Mouse (Mus musculus): ENCODE measurements around the gene Gsc2. TPM values are rescaled to one million over a fixed set of nuclear protein-coding genes. Genes with fewer than 3 reads are reported as not detected.
"Not testable (repeated sequence)": the region's sequence is repeated elsewhere in the genome, so short reads cannot be mapped to it uniquely, and the experiment has no call there.

The Gsc2 gene
- not detected in 2 replicates for polyA plus RNA-seq (2012; ENCODE audit: insufficient read depth, insufficient read length, missing spikeins)

GRCm38 (mm10) chr16:17914307-17915249 lies at the start of gene Gsc2:
Gene Gsc2 (minus strand): TSS chr16:17915059.
- TF ChIP-seq CTCF (IDR thresholded peaks at IDR 0.05; ENCODE audit: low read depth, low read length) (no peak), POLR2A (IDR thresholded peaks at IDR 0.05; ENCODE audit: borderline replicate concordance, low read depth, low read length) (no peak)
- Histone ChIP-seq H3K4me3 (ENCODE audit: insufficient read depth, low read length) (peak within 1 kb of the TSS; percentile 31), H3K27ac (ENCODE audit: insufficient read depth, low read depth, low read length) (no peak within 1 kb of the TSS), H3K4me1 (ENCODE audit: control insufficient read depth, insufficient read depth, low read length) (peaks cover 3% of the 10 kb centered on the region; the same call in 1 of the 2 replicates)

- TF ChIP-seq POLR2A (IDR thresholded peaks at IDR 0.05; ENCODE audit: borderline replicate concordance, low read depth, low read length) (no peak), CTCF (IDR thresholded peaks at IDR 0.05; ENCODE audit: low read depth, low read length) (no peak)
- no peaks in the 10 kb centered on the region for H3K4me1 ChIP-seq (ENCODE audit: control insufficient read depth, insufficient read depth, low read length)
- no peak overlapping the region for H3K27ac ChIP-seq (ENCODE audit: insufficient read depth, low read depth, low read length)
- H3K4me3 ChIP-seq (ENCODE audit: insufficient read depth, low read length): no peak overlapping the region
Measured at GRCm38 (mm10) chr16:17962091-17962490, 47.2 kb upstream of the Gsc2 start.

GRCm38 (mm10) chr16:17956052-17956638 lies 41.3 kb upstream of the Gsc2 start:
- not testable (repeated sequence) for H3K4me1 ChIP-seq (ENCODE audit: control insufficient read depth, insufficient read depth, low read length); H3K4me3 ChIP-seq (ENCODE audit: insufficient read depth, low read length); H3K27ac ChIP-seq (ENCODE audit: insufficient read depth, low read depth, low read length)

- no peak overlapping the region for H3K4me3 ChIP-seq (ENCODE audit: insufficient read depth, low read length)
- no peaks in the 10 kb centered on the region for H3K4me1 ChIP-seq (ENCODE audit: control insufficient read depth, insufficient read depth, low read length)
- no peak for TF ChIP-seq CTCF (IDR thresholded peaks at IDR 0.05; ENCODE audit: low read depth, low read length)
- no peak for TF ChIP-seq POLR2A (IDR thresholded peaks at IDR 0.05; ENCODE audit: borderline replicate concordance, low read depth, low read length)
- no peak overlapping the region for H3K27ac ChIP-seq (ENCODE audit: insufficient read depth, low read depth, low read length)
Measured at GRCm38 (mm10) chr16:17951618-17952017, 36.8 kb upstream of the Gsc2 start.

- H3K4me3 ChIP-seq (ENCODE audit: insufficient read depth, low read length): no peak overlapping the region
- H3K27ac ChIP-seq (ENCODE audit: insufficient read depth, low read depth, low read length): no peak overlapping the region
- TF ChIP-seq CTCF (IDR thresholded peaks at IDR 0.05; ENCODE audit: low read depth, low read length): no peak
- H3K4me1 ChIP-seq (ENCODE audit: control insufficient read depth, insufficient read depth, low read length): no peaks in the 10 kb centered on the region
Measured at GRCm38 (mm10) chr16:17950068-17950467, 35.2 kb upstream of the Gsc2 start.

GRCm38 (mm10) chr16:17949421-17949877 lies 34.6 kb upstream of the Gsc2 start:
- H3K27ac ChIP-seq (ENCODE audit: insufficient read depth, low read depth, low read length): no peak overlapping the region
- no peak for TF ChIP-seq POLR2A (IDR thresholded peaks at IDR 0.05; ENCODE audit: borderline replicate concordance, low read depth, low read length)
- no peak for TF ChIP-seq CTCF (IDR thresholded peaks at IDR 0.05; ENCODE audit: low read depth, low read length)

GRCm38 (mm10) chr16:17945081-17945831 lies 30.4 kb upstream of the Gsc2 start:
- TF ChIP-seq POLR2A (IDR thresholded peaks at IDR 0.05; ENCODE audit: borderline replicate concordance, low read depth, low read length) (no peak), CTCF (IDR thresholded peaks at IDR 0.05; ENCODE audit: low read depth, low read length) (no peak)
- Histone ChIP-seq H3K27ac (ENCODE audit: insufficient read depth, low read depth, low read length) (no peak overlapping the region), H3K4me3 (ENCODE audit: insufficient read depth, low read length) (no peak overlapping the region)

More at GRCm38 (mm10) chr16:17949421-17949877, 34.6 kb upstream of the Gsc2 start:
- Histone ChIP-seq H3K4me1 (ENCODE audit: control insufficient read depth, insufficient read depth, low read length) (no peaks in the 10 kb centered on the region), H3K4me3 (ENCODE audit: insufficient read depth, low read length) (no peak overlapping the region)

GRCm38 (mm10) chr16:17943466-17943865 lies 28.6 kb upstream of the Gsc2 start:
- H3K4me1 ChIP-seq (ENCODE audit: control insufficient read depth, insufficient read depth, low read length): no peaks in the 10 kb centered on the region
- no peak for TF ChIP-seq POLR2A (IDR thresholded peaks at IDR 0.05; ENCODE audit: borderline replicate concordance, low read depth, low read length)
- no peak for TF ChIP-seq CTCF (IDR thresholded peaks at IDR 0.05; ENCODE audit: low read depth, low read length)

More at GRCm38 (mm10) chr16:17945081-17945831, 30.4 kb upstream of the Gsc2 start:
- H3K4me1 ChIP-seq (ENCODE audit: control insufficient read depth, insufficient read depth, low read length): no peaks in the 10 kb centered on the region

GRCm38 (mm10) chr16:17939255-17939751 lies 24.4 kb upstream of the Gsc2 start:
- H3K27ac ChIP-seq (ENCODE audit: insufficient read depth, low read depth, low read length): no peak overlapping the region
- TF ChIP-seq CTCF (IDR thresholded peaks at IDR 0.05; ENCODE audit: low read depth, low read length): no peak; the same call in 1 of the 2 replicates
- TF ChIP-seq POLR2A (IDR thresholded peaks at IDR 0.05; ENCODE audit: borderline replicate concordance, low read depth, low read length): no peak

More at GRCm38 (mm10) chr16:17943466-17943865, 28.6 kb upstream of the Gsc2 start:
- H3K27ac ChIP-seq (ENCODE audit: insufficient read depth, low read depth, low read length): no peak overlapping the region
- H3K4me3 ChIP-seq (ENCODE audit: insufficient read depth, low read length): no peak overlapping the region

More at GRCm38 (mm10) chr16:17939255-17939751, 24.4 kb upstream of the Gsc2 start:
- Histone ChIP-seq H3K4me1 (ENCODE audit: control insufficient read depth, insufficient read depth, low read length) (peaks cover 8% of the 10 kb centered on the region), H3K4me3 (ENCODE audit: insufficient read depth, low read length) (no peak overlapping the region)
